Mouse (Mus musculus): ENCODE data around the gene Parp6.

Parp6 gene

GRCm38 (mm10) chr9:59679678-59680533 lies 62.8 kb downstream of the Parp6 start, which contains the start of gene Gramd2:
TSS of gene Gramd2 (plus strand) at chr9:59680144.
- peak in 1 of 2 experiments; percentile 48 for DNase-seq (ENCODE audit: low spot score in 2 of 2)

- no peak for DNase-seq (ENCODE audit: low spot score in 2 of 2)
These were observed 63.4 kb downstream of the Parp6 start for GRCm38 (mm10) chr9:59680534-59680875.

DNA sequence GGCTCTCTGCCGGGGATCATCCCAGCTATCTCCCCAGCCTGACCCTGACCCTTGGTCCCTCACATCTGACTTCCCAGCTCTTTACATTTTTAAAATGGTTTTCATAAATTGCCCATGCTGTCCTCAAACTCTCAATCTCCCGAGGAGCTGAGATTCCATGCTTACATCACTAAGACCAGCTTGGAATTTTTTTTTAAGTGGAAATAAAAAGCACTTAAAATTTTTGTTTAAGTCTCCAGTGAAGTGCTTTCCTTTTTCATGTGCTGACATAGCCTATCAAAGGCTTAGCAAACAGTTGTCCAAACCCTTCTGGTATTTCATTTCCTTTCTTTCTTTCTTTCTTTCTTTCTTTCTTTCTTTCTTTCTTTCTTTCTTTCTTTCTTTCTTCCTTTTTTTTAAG lies 66.9 kb downstream of the Parp6 start:
- no peak for DNase-seq (ENCODE audit: low spot score in 2 of 2)

DNA sequence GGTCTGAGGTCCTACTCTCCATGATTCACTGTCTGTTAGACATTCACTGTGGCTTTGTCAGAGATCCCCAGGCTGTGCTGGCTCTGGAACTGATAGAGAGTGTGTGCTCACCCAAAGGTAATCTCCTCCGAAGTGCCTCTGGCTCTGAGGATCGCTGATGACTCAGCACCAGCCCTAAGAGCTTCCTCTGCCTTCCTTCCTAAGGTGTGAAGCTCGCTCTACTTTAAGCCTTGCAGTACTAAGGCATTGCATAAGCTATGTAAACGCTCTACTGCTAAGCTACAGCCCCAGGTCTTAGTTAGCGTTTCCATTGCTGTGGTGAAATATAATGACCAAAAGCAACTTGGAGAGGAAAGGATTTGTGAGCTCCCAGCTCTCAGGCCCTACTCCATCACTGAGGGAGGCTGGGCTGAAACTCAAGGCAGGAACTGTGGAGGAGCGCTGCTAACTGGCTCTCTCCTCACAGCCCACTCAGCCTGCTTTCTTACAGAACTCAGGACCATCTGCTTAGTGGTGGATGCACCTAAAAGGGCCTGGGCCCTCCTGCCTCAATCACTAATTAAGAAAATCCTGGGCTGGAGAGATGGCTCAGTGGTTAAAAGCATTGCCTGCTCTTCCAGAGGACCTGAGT lies 70.4 kb downstream of the Parp6 start:
- peak in 1 of 2 experiments; percentile 39 for DNase-seq (ENCODE audit: low spot score in 2 of 2)

DNA sequence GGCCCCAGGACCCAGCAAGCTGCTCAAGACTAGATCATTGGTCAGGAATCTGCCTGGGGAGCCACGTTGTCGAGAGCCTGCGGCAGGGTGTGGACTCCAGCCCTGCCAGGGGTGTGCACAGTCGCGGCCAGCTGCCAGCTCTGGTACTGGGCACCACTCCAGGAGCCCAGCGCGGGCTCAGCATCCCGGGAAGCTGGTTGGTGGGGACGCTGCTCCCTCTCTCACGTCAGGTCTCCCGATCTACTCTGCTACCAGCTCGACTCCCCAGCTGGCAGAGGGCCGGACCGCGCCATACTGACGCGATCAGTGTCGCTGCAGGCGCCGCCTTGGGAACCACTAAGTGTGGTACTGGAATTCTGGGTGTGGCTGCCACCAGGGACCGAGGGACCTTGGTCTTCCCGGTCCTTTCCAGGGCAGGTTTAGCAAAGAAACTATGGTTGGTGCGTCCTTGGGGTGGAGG lies 74.6 kb downstream of the Parp6 start:
- DNase-seq (ENCODE audit: low spot score in 2 of 2): peak; percentile 71 to 74

- peak in 1 of 2 experiments; percentile 31 for DNase-seq (ENCODE audit: low spot score in 2 of 2)
These were observed 75.1 kb downstream of the Parp6 start for GRCm38 (mm10) chr9:59692145-59692544.

DNA sequence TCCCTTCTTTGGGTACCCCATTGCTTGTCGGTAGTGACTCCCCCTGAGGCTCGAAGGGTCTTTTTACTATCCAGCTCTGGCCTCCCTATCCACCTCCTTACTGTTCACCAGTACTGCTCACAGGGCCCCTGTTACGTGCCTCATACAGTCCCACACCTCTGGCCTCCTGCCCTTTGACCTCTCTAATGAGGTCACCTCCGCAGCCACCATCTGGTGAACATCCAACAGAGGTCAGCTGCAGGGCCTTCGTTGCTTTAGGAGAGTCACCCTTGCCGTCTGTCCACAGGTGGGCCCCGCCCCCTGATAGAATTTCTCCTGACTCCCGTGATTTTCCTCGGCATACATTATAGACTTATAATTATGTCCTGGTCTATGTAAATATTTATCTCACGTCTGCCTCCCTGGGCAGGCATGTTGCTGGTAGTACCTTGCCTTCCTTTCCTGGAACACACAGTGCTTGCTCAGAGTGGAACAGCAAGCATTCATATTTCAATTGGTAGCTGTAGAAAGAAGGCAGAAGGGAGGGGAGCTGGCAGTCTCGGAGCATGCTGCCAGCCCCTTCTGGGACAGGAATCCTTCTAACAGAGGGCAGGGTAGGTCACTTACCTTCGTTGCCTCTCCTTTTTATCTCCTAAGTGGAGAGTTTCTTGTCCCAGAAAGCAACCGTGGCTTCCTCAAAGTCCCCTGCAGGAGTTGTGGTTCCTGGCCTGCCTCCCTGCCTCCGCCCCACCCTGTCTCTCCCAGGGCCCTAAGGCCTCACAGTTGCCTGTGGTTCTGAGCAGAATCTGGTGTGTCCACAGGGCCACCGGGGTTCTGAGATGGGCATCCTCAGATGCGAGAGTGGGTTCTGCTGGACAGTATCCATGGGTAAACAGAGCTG lies 77.7 kb downstream of the Parp6 start:
- DNase-seq (ENCODE audit: low spot score in 2 of 2): no peak

DNA sequence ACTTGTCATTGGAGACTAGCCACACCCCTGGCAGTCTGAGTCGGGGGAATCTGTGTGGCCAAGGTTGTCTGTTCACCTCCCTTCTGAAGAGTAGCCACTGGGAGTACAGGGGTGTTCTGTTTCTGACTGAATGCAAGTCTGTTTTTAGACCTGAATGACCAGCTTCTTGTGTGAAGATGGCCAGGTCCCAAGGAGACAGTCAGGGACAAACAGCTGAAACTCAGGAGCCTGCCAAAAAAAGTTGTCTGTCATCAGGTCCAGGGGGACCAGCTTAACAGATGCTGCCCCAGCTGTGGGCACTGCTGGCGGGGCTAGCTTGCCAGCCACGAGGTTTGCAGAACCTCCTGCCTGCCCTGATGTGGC lies 78.3 kb downstream of the Parp6 start:
- no peak for DNase-seq (ENCODE audit: low spot score in 2 of 2)

DNA sequence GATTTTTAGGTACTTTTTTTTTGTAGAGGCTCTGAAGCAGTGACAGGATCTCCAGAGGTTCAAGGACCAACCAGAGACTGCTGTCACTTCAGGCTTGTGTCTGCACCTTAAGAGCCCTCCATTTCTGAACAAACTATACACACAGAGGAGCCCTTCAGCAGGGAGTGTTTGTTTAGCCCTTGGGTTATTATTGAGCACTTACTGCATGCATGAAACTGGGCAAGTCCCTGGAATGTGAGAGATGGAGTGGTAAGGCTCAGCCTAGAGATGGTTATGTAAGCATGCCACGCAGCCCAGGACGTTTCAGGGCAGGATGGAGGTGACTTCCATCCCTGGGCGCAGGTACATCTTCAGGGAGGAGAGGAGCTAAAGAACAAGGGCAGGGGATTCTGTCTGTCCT lies 79.3 kb downstream of the Parp6 start:
- no peak for DNase-seq (ENCODE audit: low spot score in 2 of 2)

Measured in frontal cortex, postnatal 25 days (tissue).